Comparison of ENCODE assay signal across 8 mouse cellular contexts in genomic region chr6:71707511-71708501, GRCm38 (mm10). TPM values are rescaled to one million over a fixed set of nuclear protein-coding genes. Genes with fewer than 3 reads are reported as not detected.
DNase-seq lines count a peak whose midpoint lies in the region; ATAC-seq and TF ChIP-seq lines count a peak whose summit lies in the region.

TSS of gene Reep1 (plus strand) at chr6:71707561.

- no peak for TF ChIP-seq CTCF in G1E (IDR thresholded peaks at IDR 0.05; ENCODE audit: low read depth, low read length)

- DNase-seq in G1E (ENCODE audit: low spot score): no peak
- peak; percentile 39 to 65 for DNase-seq in layer of hippocampus, adult 18-20 months (ENCODE audit: low spot score in 2 of 2)
- DNase-seq in lung, adult 18-20 months: peak; percentile 33 to 51
- peak; percentile 81 for DNase-seq in retina, postnatal 1 day
- DNase-seq in yolk sac, embryonic 10.5 days (ENCODE audit: low spot score): peak; percentile 48

- WGBS in forebrain, embryonic 12.5 days: under 1% methylated on average over 91 of the region's 91 CpGs
- WGBS in heart, embryonic 15.5 days: under 1% methylated on average over 86 of the region's 91 CpGs

- no peaks in the 10 kb centered on the region for H3K36me3 ChIP-seq in G1E (replicated peaks)
- no peaks in the 10 kb centered on the region for H3K36me3 ChIP-seq in forebrain, embryonic 12.5 days (replicated peaks)
- no peaks in the 10 kb centered on the region for H3K36me3 ChIP-seq in heart, embryonic 15.5 days

- peaks cover 7% of the 10 kb centered on the region for H3K9me3 ChIP-seq in G1E (replicated peaks)
- H3K9me3 ChIP-seq in forebrain, embryonic 12.5 days: no peaks in the 10 kb centered on the region
- no peaks in the 10 kb centered on the region for H3K9me3 ChIP-seq in heart, embryonic 15.5 days (replicated peaks)

- H3K4me3 ChIP-seq in G1E (ENCODE audit: low read depth, low read length): peak within 1 kb of the TSS; percentile 64
- peak within 1 kb of the TSS; percentile 64 for H3K4me3 ChIP-seq in brown adipose tissue, adult 24 weeks (ENCODE audit: insufficient read depth, low read depth, low read length)
- H3K4me3 ChIP-seq in forebrain, embryonic 12.5 days (replicated peaks): peak within 1 kb of the TSS; percentile 74
- H3K4me3 ChIP-seq in heart, embryonic 15.5 days: peak within 1 kb of the TSS; percentile 73

- no peak for ATAC-seq in G1E (ENCODE audit: extremely low read depth, insufficient number of reproducible peaks, low FRiP score, poor library complexity, severe bottlenecking)
- ATAC-seq in forebrain, embryonic 12.5 days (ENCODE audit: low FRiP score): peak; percentile 94
- peak; percentile 92 for ATAC-seq in heart, embryonic 15.5 days (replicated peaks; ENCODE audit: insufficient number of reproducible peaks, insufficient read depth, low FRiP score, low read depth)

- H3K27ac ChIP-seq in brown adipose tissue, adult 24 weeks (replicated peaks; ENCODE audit: low read depth, low read length): no peak within 1 kb of the TSS
- peak within 1 kb of the TSS; percentile 84 for H3K27ac ChIP-seq in forebrain, embryonic 12.5 days
- H3K27ac ChIP-seq in heart, embryonic 15.5 days: peak within 1 kb of the TSS; percentile 90

- peak within 1 kb of the TSS; percentile 85 for H3K4me2 ChIP-seq in forebrain, embryonic 12.5 days
- H3K4me2 ChIP-seq in heart, embryonic 15.5 days: peak within 1 kb of the TSS; percentile 86

- H3K9ac ChIP-seq in forebrain, embryonic 12.5 days: peak within 1 kb of the TSS; percentile 76
- peak within 1 kb of the TSS; percentile 74 for H3K9ac ChIP-seq in heart, embryonic 15.5 days

- H3K4me1 ChIP-seq in G1E (ENCODE audit: insufficient read depth, low read depth, low read length): peaks cover 15% of the 10 kb centered on the region
- H3K4me1 ChIP-seq in brown adipose tissue, adult 24 weeks (ENCODE audit: control insufficient read depth, insufficient read depth, insufficient read length, low read length): no peaks in the 10 kb centered on the region
- H3K4me1 ChIP-seq in forebrain, embryonic 12.5 days: peaks cover 12% of the 10 kb centered on the region
- peaks cover 15% of the 10 kb centered on the region for H3K4me1 ChIP-seq in heart, embryonic 15.5 days (replicated peaks)

- peaks cover 34% of the 10 kb centered on the region for H3K27me3 ChIP-seq in G1E (ENCODE audit: insufficient read depth, low read length)
- H3K27me3 ChIP-seq in forebrain, embryonic 12.5 days: peaks cover 20% of the 10 kb centered on the region
- H3K27me3 ChIP-seq in heart, embryonic 15.5 days: peaks cover 11% of the 10 kb centered on the region

RNA-seq across cellular contexts. Expression of gene Reep1, which starts in this region (rescaled TPM):
- total RNA-seq in G1E (2014; fragmentation: Nextera tagmentation): not detected in 2 replicates
- 0.12 and 0.16 TPM in 2 replicates for total RNA-seq in G1E (2017)
- not detected in 2 replicates for polyA plus RNA-seq in G1E (2012)
- polyA plus RNA-seq in brown adipose tissue, adult 24 weeks (2012; ENCODE audit: insufficient read depth, insufficient read length, missing spikeins): 0.79 and 1.4 TPM in 2 replicates
- 73.5 and 82.7 TPM in 2 replicates for polyA plus RNA-seq in forebrain, embryonic 12.5 days (2016; fragmentation: Nextera tagmentation; extraction: Ambion mirVana)
- 18.0 and 21.5 TPM in 2 replicates for polyA plus RNA-seq in heart, embryonic 15.5 days (2015; fragmentation: Nextera tagmentation; extraction: Ambion mirVana)
- total RNA-seq in layer of hippocampus, adult 18-20 months (2021): 10 to 100 TPM; 70.5 to 72.3 TPM

Comparison
In these comparisons a context has a peak if more than half of its experiments do, and no peak if none do; other contexts are left out.
1. RNA of gene Reep1 (total RNA-seq): 70.5 to 72.3 TPM in layer of hippocampus, adult 18-20 months; 0.12 to 0.16 TPM in G1E; every median in the first group is over 10 times any median in the second.
2. Peak in every context shown above with its lines, with median percentiles within 50 percentile points of each other: H3K4me3 ChIP-seq.